Mouse (Mus musculus): Measurements from ENCODE around the gene Kctd11. TPM values are rescaled to one million over a fixed set of nuclear protein-coding genes. Genes with fewer than 3 reads are reported as not detected.

The Kctd11 gene
- total RNA-seq, 1 experiment from 2014 or later = 9.0 TPM

DNA sequence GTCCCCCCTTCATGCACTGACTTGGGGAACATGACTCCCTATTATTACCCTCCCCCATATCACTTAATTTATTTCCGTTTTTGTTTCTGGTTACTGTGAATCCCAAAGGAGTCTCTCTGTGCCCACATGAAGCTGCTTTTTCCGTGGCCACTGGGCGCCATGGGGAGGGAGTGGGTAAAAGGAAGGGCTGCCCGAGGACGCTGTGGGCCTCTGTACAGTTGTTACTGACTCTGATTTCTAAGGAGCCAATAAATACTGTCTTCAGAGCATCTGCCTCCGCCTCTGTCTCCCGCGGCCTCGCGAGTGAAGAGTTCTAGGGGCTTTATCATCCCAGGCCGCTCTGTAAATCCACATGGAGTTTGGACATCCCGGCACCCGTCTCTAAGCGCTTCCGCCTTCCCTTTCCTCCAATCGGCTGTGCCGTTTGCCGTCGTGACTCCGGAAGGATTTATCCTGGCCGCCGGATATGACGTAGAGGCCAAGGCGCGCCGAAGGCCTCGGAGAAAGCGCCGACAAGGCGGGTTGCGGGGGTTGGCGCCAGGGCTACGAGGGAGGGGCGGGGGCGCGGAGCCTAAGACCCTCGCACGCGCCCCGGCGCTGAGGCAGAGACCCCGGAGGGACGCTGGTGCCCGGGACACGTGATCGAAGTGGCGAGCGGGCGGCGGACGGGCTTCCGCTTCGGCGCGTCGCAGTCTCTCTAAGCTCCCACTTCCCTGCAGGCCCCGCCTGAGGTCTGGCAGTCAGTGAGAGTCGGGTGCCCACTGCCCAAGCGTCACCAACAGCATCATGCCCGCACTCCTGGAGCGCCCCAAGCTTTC, 32.6 kb upstream of the Kctd11 start, which contains the start of gene Gps2:
Gps2 (plus strand) TSS at position 335 of the 818 bp plus-strand sequence.
- ATAC-seq (ENCODE audit: extremely low read depth, insufficient number of reproducible peaks, low FRiP score, poor library complexity, severe bottlenecking) = peak; percentile 89

DNA sequence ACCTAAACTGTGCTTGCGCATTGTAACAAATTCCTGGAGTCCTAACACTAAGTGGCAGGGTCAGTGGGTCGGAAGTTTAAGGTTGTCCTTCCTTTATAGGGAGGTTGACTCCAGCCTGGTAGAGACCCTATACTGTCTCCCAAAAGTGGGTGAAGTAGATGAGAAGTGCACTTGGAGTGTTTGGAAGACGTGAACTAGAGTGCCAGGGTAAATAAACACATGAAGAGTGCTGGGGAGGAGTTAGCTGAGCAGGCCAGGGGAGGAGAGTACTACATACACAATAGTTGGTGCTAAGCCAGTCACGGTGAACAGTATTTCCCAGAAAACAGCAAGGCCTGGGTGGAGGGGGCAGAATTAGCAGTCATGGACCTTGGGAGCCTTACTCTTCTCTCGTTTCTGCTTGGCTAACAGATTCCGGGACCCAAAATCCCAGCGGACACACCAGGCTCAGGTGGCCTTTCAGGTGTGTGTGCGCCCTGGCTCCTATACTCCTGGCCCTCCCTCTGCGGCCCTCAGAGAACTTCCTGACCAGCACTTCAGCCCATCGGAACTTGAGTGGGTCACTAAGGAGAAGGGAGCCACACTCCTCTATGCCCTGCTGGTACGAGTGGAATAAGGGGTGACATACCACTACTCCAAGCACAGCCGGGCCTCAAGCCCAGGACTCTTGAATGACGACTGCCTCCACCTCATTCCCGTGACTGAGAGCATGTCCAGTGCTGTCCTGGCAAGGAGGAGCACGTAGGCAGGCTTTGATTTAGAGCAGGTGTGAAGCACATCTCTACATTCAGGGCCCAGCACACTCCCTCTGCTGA, 31.7 kb upstream of the Kctd11 start:
- ATAC-seq (ENCODE audit: extremely low read depth, insufficient number of reproducible peaks, low FRiP score, poor library complexity, severe bottlenecking) = no peak

DNA sequence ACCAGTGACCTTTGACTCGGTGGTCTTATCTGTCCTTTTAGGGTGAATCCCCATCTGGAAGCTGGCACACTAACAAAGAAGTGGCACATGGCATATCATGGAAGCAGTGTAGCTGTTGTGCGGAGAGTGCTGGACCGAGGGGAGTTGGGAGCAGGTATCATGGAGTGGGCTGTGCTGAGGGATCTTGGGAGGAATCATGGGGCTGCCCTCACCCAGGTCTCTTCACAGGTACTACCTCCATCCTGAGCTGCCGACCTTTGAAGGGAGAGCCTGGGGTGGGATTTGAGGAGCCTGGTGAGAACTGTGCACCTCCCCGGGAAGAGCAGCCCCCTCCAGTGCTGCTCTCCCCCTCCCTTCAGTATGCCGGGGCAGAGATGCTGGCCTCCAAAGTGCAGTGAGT, 30.5 kb upstream of the Kctd11 start:
- no peak for ATAC-seq (ENCODE audit: extremely low read depth, insufficient number of reproducible peaks, low FRiP score, poor library complexity, severe bottlenecking)

DNA sequence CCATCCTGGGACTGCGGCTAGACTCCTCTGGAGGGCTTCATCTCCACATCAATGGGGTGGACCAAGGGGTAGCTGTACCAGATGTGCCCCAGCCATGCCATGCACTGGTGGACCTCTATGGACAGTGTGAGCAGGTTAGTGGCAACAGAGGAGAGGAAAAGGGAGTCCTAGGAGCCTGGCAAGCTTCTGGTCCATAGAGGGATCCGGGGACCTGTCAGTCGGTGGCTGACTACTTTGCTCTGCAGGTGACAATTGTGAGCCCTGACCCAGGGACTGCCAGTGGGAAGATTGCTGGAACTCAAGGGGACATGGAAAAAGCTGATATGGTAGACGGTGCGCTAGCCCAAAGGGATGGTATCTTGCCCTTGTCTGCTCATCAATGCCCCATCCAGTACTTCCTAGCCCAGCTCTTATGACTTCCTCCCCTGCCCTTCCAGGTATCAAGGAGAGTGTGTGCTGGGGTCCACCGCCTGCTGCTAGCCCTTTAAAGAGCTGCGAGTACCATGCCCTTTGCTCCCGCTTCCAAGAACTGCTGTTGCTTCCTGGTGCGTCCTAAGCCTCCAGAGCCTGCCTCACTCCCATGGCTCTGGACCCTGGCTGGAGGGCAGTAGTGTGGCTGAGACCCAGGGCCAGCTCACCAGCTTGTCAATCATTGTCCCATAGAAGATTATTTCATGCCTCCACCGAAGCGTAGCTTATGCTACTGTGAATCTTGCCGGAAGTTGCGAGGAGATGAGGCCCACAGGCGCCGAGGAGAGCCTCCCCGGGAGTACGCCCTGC, 29.8 kb upstream of the Kctd11 start:
- ATAC-seq (ENCODE audit: extremely low read depth, insufficient number of reproducible peaks, low FRiP score, poor library complexity, severe bottlenecking) = no peak

DNA sequence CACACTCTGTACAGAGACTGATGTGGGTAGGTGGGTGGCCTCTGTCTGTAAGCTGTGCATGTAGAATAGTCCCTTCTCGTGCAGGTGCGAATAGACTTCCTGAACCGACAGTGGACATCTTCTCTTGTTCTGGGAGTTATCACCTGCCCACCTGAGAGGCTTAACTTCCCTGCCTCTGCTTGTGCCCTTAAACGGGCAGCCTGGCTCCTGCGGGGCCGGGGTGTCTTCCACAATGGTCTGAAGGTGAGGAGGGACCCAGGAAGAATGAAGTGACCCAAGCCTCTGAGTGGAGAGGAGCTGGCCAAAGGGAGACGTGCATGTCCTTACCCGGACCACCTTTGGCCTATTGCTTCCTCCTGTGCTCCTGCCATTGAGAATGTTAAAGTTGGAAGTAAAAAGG, 29.0 kb upstream of the Kctd11 start:
- no peak for ATAC-seq (ENCODE audit: extremely low read depth, insufficient number of reproducible peaks, low FRiP score, poor library complexity, severe bottlenecking)

DNA sequence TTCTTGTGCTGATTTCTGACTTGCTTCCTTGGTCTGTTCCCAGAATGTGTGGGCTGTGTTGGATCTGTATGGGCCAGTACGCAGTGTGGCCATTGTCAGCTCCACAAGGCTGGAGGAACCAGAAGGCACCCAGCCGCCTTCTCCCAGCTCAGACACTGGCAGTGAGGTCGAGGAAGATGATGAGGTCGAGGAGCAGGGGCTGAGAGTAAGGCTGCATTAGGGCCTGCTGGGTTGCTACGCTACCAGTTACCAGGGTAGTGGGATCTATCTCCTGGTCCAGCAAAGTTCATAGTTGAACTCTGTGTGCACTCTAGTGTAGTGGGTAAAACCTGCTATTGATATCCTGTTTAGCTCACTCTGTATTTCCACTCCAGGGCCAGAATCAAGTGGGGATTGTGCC, 28.0 kb upstream of the Kctd11 start:
- no peak for ATAC-seq (ENCODE audit: extremely low read depth, insufficient number of reproducible peaks, low FRiP score, poor library complexity, severe bottlenecking)

DNA sequence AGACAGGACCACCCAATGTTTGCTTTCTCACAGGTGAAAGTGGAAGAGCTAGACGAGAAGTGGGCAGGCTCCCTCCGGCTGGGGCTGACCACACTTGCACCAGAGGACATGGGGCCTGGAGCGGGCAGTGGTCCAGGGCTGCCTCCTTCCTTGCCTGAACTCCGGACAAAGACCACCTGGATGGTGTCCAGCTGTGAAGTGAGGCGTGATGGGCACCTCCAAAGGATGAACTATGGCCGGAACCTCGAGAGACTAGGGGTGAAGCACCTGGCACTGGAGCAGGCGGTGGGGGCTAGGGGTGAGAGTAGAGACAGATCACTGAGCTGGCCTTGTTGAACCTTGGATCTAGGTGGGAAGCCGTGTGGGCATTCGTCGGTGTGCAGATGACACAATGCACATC, 27.4 kb upstream of the Kctd11 start:
- ATAC-seq (ENCODE audit: extremely low read depth, insufficient number of reproducible peaks, low FRiP score, poor library complexity, severe bottlenecking) = no peak

DNA sequence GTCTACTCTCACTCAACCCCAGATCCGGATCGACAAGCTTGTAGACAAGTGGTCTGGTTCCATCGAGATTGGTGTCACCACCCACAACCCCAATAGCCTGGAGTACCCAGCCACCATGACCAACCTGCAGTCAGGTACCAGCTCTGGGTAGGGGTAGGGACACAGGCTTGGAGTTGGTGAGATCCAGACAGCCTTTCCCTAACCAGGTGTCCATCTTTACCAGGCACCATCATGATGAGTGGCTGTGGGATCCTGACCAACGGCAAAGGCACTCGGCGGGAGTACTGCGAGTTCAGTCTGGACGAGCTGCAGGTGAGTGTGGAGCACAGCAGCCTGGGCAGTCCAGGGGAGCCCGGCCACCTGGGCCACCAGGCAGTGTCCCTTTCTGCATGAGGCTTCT, 23.1 kb upstream of the Kctd11 start:
- no peak for ATAC-seq (ENCODE audit: extremely low read depth, insufficient number of reproducible peaks, low FRiP score, poor library complexity, severe bottlenecking)

DNA sequence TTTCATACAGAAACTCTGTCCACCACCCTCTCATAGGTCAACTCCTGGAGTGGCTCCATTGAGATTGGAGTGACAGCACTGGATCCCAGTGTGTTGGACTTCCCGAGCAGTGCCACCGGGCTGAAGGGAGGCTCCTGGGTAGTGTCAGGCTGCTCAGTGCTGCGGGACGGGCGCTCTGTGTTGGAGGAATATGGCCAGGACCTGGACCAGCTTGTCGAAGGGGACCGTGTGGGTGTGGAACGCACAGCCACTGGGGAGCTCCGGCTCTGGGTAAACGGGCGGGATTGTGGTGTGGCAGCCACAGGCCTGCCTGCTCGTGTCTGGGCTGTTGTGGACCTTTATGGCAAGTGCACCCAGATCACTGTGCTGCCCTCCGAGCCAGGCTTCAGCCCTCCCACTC, 21.8 kb upstream of the Kctd11 start:
- ATAC-seq (ENCODE audit: extremely low read depth, insufficient number of reproducible peaks, low FRiP score, poor library complexity, severe bottlenecking) = no peak

DNA sequence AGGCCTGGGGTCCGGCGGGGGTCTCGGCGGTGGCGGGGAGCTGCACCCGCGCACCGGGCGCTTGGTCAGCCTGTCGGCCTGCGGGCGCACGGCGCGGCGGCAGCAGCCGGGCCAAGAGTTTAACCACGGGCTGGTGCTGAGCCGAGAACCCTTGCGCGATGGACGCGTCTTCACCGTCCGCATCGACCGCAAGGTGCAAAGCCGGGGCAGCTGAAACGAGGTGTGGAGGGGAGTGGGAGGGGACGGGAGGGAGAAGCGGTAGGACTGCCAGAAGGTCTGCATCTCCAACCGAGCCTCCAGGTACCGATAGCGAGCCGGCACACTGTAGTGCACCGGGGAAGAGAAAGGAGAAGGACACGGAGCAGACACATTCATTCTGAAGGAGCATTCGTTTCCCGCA, 20.8 kb upstream of the Kctd11 start:
- ATAC-seq (ENCODE audit: extremely low read depth, insufficient number of reproducible peaks, low FRiP score, poor library complexity, severe bottlenecking) = no peak

DNA sequence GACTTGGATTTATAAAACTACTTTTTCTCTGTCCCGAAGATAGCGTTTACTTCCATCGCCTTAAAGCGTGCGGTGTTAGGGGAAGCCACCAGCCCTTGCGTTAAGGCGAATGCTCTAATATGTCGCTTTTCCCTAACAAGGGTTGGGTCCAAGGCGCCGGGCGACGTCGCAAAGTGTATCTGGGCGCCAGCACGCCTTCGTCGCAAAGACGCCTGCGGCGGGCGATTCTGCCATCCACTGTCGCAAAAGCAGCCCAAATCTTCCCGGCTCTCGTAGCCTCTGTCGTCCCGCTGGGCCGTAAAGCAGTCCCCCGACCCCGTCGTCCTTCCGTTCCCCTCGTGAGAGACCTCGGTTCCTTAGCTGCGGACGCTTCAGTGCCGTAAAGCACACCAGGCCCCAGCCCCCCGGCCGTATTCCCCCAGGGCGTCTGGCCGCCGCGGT, 20.2 kb upstream of the Kctd11 start:
- ATAC-seq (ENCODE audit: extremely low read depth, insufficient number of reproducible peaks, low FRiP score, poor library complexity, severe bottlenecking) = peak; percentile 75

DNA sequence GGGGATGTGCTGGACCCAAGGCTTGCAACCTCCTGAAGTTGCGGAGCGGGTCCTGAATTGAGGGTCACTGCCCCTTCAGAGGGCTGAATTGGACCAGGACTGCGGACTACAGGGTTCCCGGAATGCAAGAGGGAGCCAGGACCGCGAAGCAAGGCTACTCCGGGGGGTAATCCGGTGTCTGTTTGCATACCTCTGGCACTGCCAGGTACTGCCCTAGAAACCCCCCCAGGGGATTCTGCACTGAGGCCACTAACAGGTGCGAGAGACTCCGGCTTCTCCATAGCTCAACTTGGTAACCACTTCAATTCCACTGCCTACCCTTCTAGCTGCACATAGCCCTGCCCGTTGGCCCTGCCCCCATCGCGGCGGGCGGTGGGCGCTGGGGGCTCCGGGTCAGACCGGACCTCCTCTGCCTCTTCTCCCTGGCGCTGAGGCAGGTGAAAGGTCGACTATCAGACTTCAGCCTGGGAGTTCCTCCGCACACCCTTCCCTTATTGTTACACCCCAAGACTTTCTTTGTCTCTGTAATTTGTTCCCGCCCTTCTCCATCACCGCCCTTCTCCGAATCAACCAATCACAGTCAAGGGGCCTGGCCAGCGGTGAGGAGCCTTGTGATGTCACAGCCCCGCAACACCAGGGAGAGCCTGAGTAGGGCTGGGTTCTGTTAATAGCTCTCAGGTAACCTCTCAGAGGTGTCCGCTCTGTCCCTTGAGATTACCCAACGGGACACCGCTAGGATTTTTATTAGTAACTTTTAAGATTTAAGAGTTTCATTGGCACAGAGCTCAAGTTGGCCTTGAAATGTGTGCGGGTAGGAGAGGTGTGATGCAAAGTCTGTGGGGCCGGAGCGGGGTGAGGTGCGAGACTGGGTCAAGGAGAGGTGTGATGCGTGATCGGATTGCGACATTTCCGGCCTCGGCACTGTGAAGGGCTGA, 19.5 kb upstream of the Kctd11 start, which contains the start of the genes 2810408A11Rik and Neurl4:
2810408A11Rik (minus strand) TSS at position 517 of the 935 bp plus-strand sequence.
Neurl4 (plus strand) TSS at position 602 of the 935 bp plus-strand sequence.
- peak; percentile 86 for ATAC-seq (ENCODE audit: extremely low read depth, insufficient number of reproducible peaks, low FRiP score, poor library complexity, severe bottlenecking)

DNA sequence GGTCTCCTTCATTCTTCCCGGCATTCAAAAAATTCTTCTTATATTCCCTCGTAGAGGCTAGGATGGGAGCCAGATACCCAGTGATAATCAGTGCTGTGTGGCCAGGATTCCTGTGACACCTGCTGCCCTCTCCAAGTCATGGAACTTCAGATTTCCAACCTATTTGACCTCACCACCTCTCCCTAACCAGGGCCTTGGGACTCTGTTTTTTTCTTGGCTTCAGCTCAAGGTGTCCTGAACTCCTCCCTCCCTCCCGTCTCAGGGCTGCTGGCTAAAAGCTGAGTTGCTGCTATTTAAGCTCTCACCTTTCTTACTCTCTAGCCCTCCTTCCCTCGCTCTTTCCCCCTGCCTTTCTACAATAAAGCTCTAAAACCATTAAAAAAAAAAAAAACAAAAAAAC, 18.7 kb upstream of the Kctd11 start:
- ATAC-seq (ENCODE audit: extremely low read depth, insufficient number of reproducible peaks, low FRiP score, poor library complexity, severe bottlenecking) = no peak

DNA sequence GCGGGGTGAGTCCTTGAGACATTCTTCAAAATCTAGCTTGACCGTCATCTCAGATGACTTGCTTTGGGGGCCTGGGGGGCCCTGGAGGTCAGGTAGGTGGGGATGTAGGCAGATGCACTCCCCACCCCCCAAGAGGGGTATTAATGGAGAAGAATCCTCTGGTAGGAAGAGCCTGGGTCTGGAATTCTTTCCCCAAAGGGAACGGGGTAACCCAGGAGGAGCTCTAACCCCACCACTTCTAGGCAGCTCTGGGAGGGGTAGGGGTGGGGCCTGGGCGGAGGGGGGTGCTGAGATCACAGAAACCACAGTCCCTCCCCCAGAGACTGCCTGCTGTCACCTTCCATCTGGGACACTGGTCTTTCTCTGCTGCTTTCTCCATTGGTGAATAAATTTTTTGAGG, 14.1 kb upstream of the Kctd11 start, which contains the start of gene Acap1:
Acap1 (minus strand) TSS at position 249 of the 400 bp plus-strand sequence.
- peak; percentile 51 for ATAC-seq (ENCODE audit: extremely low read depth, insufficient number of reproducible peaks, low FRiP score, poor library complexity, severe bottlenecking)

DNA sequence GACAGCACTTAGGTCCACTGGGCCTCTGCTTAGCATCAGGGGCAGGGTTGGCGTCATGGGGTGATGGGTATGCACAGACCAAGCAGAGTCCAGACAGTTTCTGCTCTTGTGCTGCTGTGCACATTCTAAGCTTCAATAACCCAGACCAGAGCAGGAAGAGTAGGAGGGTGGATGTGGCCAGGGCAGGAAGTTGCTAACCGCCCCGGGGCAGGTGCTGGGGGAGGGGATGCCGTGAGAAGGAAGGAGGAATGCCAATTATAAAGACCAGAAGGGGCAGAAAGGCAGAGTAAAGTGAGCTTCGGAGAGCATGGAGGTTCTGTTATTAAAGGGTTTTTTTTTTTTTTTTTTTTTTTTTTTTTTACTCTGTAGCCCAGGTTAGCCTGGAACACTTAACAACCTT, 13.5 kb upstream of the Kctd11 start:
- peak; percentile 87 for ATAC-seq (ENCODE audit: extremely low read depth, insufficient number of reproducible peaks, low FRiP score, poor library complexity, severe bottlenecking)

DNA sequence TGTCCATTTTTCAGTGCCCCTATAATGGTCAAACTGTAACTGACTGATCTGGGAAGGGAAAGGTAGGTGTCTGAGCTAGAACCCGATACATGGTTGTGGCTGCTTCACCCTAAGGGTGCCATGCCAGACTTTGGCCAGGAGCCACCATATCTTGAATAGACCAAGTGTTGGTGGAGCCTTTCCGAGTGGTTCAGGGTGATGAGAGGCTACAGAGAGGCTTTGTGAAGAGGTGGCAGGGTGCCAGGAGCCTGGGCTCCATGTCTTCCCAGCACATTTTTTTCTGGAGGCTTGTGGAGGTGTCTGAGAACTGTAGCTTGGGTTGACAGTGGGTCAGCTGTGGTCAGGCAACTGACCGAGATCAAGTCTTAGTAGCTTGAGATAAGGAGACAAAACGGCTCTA, 10.3 kb upstream of the Kctd11 start:
- ATAC-seq (ENCODE audit: extremely low read depth, insufficient number of reproducible peaks, low FRiP score, poor library complexity, severe bottlenecking) = no peak

DNA sequence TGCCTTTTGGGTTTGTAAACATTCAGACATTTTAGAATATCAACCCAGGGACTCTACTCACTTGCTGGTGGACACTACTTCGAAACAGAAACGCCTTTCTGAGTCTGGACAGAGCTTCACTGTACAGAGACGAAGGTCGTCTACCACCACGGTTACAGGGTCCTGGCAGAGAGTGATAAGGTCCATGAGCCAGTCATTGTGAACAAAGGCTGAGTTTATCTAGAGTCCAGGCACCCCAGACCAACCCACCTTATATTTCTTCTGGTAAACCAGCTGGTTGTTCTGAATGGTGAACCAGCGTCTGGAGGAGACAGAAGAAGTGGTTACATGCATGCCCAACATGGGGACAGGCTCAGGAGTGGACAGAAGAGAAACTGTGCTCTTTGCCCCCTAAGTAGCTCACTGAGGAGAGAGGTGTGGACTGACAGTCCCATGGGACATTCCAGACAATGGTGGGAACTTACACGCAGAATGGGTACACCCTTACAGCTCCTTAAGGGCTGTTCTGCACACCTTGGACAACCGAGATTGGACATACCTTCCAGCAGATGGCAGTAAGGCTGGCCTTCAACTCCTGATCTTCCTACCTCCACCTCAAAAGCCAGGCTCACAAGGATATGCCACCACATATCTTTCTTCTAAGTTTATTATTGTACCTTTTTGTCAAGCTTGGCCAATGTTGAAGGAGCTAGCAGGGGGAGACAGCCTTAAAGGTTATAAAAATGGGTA, 5.9 kb upstream of the Kctd11 start:
- ATAC-seq (ENCODE audit: extremely low read depth, insufficient number of reproducible peaks, low FRiP score, poor library complexity, severe bottlenecking) = no peak

Data from neutrophil, adult 5-6 weeks (primary cell).